Mouse (Mus musculus) neural tube, embryonic 13.5 days (tissue): ENCODE results near the gene Cadps2. TPM values are rescaled to one million over a fixed set of nuclear protein-coding genes. Genes with fewer than 3 reads are reported as not detected.

Experiments
- ATAC-seq: fragments of 200-750 bp; cut with Nextera tagmentation; 2 replicates; pipeline ENCODE4 v1.8.0; 2017; ENCODE audit warnings: low read depth, mild to moderate bottlenecking, moderate TSS enrichment, moderate library complexity
- H3K27ac ChIP-seq: fragments of 300-500 bp; sonication (generic); replicated peaks from 2 replicates; pipeline ENCODE4 v1.5.1; 2015; ENCODE audit warnings: moderate library complexity, mild to moderate bottlenecking, inconsistent platforms
- H3K27me3 ChIP-seq: fragments of 300-500 bp; sonication (generic); 2 replicates; pipeline ENCODE4 v1.6.1; 2015; ENCODE audit warnings: mild to moderate bottlenecking, inconsistent platforms
- H3K36me3 ChIP-seq: fragments of 300-500 bp; sonication (generic); 2 replicates; pipeline ENCODE4 v1.6.1; 2015; ENCODE audit warnings: mild to moderate bottlenecking, inconsistent platforms
- H3K4me1 ChIP-seq: fragments of 300-500 bp; sonication (generic); replicated peaks from 2 replicates; pipeline ENCODE4 v1.6.1; 2015; ENCODE audit warnings: inconsistent platforms
- H3K4me2 ChIP-seq: fragments of 300-500 bp; sonication (generic); 2 replicates; pipeline ENCODE4 v1.6.1; 2015; ENCODE audit warnings: inconsistent platforms, mild to moderate bottlenecking, moderate library complexity
- H3K4me3 ChIP-seq: fragments of 300-500 bp; sonication (generic); 2 replicates; pipeline ENCODE4 v1.5.1; 2015; ENCODE audit warnings: mild to moderate bottlenecking, inconsistent platforms
- H3K9ac ChIP-seq: fragments of 300-500 bp; sonication (generic); 2 replicates; pipeline ENCODE4 v1.6.1; 2015; ENCODE audit warnings: moderate library complexity, mild to moderate bottlenecking, inconsistent platforms
- H3K9me3 ChIP-seq: fragments of 300-500 bp; sonication (generic); 2 replicates; pipeline ENCODE4 v1.6.1; 2016; ENCODE audit warnings: inconsistent platforms
- WGBS: fragments of 180-500 bp; shearing (Covaris S2); methylation state at CpG from one replicate; pipeline ENCODE4 v1.1.7; 2015; 5-methylcytosine and 5-hydroxymethylcytosine counted together
- polyA plus RNA-seq: library from polyadenylated mRNA; unstranded; fragments of >200 nt; fragmentation: Nextera tagmentation; extraction: Ambion mirVana; gene quantifications from 2 replicates; pipeline ENCODE4 v1.2.1, GENCODE M21; 2015

Cadps2 gene
- polyA plus RNA-seq, 1 experiment from 2014 or later = 4.2 TPM

DNA sequence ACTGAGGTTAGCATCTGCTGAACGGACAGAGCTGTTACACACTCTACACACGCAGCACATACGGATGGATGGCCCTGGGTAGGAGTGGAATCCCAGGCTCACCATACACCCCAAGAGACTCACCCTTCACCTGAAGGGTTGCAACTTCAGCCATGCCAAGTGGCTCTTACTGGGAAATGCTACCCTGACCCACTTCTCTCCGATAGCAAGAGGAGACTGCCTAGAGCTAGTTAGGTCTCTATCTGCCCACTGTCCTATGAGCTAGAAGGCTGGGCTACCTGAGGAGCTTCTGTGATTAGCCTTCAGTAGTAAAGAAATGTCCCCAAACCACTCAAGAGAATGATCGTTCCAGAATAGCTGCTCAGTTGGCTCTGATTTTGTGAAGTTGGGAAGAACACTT lies 2.1 kb downstream of the Cadps2 start:
- H3K4me3 ChIP-seq = no peak overlapping the region

DNA sequence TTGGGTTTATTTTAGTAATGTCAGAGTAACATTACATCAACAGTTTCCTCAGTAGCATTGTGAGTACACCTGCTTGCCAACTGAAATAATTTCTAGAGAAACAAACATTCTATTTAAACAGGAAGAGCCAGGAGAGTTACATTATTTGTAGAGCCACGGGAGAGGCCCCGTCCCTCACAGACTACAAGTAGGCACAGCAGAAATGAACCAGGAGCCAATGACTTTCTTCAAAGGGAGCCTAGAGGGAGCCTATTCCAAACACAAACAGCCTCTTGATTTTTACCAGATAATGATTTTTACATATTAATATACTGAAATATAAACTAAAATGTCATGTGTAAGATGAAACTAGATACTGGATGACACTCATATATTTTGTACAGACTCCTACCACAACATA lies 2.5 kb downstream of the Cadps2 start:
- no peak overlapping the region for H3K27ac ChIP-seq
- 63% methylated on average over 2 of the region's 2 CpGs for WGBS
- H3K9me3 ChIP-seq = no peaks in the 10 kb centered on the region
- H3K9ac ChIP-seq = no peak overlapping the region
- peaks cover 38% of the 10 kb centered on the region for H3K27me3 ChIP-seq
- H3K4me2 ChIP-seq = no peak overlapping the region; the same call in 1 of the 2 replicates
- H3K36me3 ChIP-seq = no peaks in the 10 kb centered on the region
- no peak for ATAC-seq
- H3K4me1 ChIP-seq = peaks cover 20% of the 10 kb centered on the region
- no peak overlapping the region for H3K4me3 ChIP-seq

More for the DNA sequence above, 2.1 kb downstream of the Cadps2 start:
- Histone ChIP-seq H3K4me2 (peak overlapping the region; percentile 94), H3K27ac (no peak overlapping the region), H3K27me3 (peaks cover 42% of the 10 kb centered on the region), H3K36me3 (no peaks in the 10 kb centered on the region), H3K9ac (no peak overlapping the region), H3K4me1 (peaks cover 20% of the 10 kb centered on the region), H3K9me3 (no peaks in the 10 kb centered on the region)
- no peak for ATAC-seq
- WGBS = 89% methylated on average over 5 of the region's 5 CpGs

DNA sequence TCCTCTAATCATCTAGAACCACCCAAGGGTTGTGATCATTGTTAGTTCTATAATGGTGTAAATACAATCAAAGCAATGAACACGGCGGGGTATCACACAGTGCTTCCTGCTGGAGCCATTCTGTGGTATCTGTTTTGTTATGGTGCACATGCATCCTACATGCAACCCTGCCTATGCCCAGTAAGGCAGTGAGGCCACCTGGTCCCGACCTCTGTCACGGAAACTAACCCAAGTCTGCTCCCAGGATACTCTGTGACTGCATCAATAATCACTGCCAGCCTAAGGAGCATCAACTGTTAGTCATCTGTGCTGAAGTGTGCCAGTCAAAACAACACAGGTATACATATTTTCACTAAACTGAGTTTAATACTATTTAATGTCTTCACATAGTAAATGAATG lies 3.7 kb downstream of the Cadps2 start:
- Histone ChIP-seq H3K36me3 (no peaks in the 10 kb centered on the region), H3K4me3 (no peak overlapping the region), H3K27ac (no peak overlapping the region), H3K9ac (no peak overlapping the region), H3K27me3 (peaks cover 31% of the 10 kb centered on the region), H3K4me1 (peaks cover 20% of the 10 kb centered on the region), H3K9me3 (no peaks in the 10 kb centered on the region), H3K4me2 (no peak overlapping the region)
- 91% methylated on average over 4 of the region's 4 CpGs for WGBS
- ATAC-seq = no peak

DNA sequence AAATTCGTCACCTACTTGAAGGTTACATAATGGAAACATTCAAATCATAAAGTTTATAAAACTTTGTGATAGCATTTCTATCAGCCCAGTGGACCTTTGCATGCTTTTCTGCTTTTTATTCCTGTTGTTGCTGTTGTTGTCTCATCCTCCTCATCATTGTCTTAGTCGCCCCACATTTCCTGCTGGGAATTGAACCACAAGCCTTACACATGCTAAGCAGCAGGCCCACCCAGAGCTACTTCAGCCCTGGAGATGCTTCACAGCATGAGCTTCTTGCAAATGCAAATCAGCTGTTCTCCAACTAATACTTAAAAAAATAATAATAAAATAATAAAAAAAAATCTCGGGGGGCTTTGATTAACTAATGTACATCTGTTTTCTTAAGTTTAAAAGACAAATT lies 8.5 kb downstream of the Cadps2 start:
- Histone ChIP-seq H3K9ac (no peak overlapping the region), H3K27ac (no peak overlapping the region), H3K4me2 (no peak overlapping the region), H3K4me1 (no peaks in the 10 kb centered on the region), H3K36me3 (no peaks in the 10 kb centered on the region), H3K4me3 (no peak overlapping the region), H3K27me3 (no peaks in the 10 kb centered on the region), H3K9me3 (no peaks in the 10 kb centered on the region)
- ATAC-seq = no peak
- 50% methylated on average over 3 of the region's 3 CpGs for WGBS

DNA sequence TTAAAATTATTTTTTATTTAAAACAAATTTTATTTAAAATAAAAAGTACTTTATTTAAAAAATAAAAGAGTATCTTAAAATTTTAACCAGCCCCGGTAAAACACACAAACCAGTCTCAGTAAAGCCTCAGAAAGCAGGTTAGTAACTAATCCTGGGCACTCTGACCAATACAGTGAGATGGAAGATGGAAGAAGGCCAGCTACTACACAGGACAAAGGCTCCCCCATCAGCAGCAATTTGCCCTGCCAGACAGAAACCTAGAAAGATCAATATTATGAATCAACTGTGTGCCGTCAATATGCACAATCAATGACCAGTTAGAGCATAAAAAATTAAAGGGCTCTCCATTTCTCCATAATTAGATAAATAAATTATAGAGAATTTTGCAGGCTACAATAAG lies 9.9 kb downstream of the Cadps2 start:
- WGBS = 91% methylated on average over 2 of the region's 2 CpGs
- ATAC-seq = no peak
- Histone ChIP-seq H3K4me1 (no peaks in the 10 kb centered on the region), H3K27ac (no peak overlapping the region), H3K27me3 (no peaks in the 10 kb centered on the region), H3K9ac (no peak overlapping the region), H3K4me2 (no peak overlapping the region), H3K36me3 (no peaks in the 10 kb centered on the region), H3K9me3 (no peaks in the 10 kb centered on the region), H3K4me3 (no peak overlapping the region)

DNA sequence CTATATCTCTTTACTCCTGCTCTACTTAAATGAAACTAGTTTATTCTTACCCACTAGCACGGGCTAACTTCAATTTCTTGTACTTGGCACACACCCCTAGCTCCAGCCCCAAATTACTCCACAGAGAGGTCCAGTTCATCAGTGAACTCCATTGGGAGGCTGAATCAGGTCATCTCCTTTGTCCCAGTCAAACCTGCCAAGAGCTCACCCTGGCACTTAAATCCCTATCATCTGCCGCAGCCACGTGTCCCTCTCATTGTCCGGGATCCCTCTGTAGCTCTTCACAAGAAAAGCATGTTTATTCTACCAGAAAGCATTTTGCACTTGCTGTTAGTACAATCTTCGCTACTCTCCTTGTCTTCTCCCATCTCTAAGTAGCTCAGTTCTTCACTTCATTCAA lies 17.4 kb downstream of the Cadps2 start:
- Histone ChIP-seq H3K9ac (no peak overlapping the region), H3K27me3 (no peaks in the 10 kb centered on the region), H3K4me1 (no peaks in the 10 kb centered on the region), H3K4me3 (no peak overlapping the region), H3K9me3 (no peaks in the 10 kb centered on the region), H3K36me3 (no peaks in the 10 kb centered on the region), H3K4me2 (no peak overlapping the region), H3K27ac (no peak overlapping the region)
- 88% methylated on average over 5 of the region's 5 CpGs for WGBS
- ATAC-seq = no peak

DNA sequence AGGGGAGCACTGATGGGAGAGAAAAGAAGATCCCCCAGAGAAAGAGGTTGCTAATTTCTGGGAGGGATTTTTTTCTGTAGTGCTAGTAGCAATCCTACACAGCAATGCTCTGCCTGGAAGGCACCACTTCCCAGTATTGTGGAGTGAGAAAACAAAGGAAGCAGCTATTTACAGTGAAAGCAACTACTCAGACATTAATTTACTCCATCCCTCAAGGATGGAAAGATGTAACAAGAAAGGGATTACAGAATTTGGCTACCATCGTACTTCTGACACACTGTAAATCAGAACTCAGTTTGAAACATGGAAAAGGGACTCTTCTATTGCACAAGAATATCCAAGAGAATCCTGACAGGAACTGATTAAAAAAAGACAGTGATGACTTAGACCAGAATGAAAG lies 29.1 kb downstream of the Cadps2 start:
- H3K36me3 ChIP-seq = no peaks in the 10 kb centered on the region
- no peaks in the 10 kb centered on the region for H3K4me1 ChIP-seq
- H3K4me2 ChIP-seq = no peak overlapping the region
- H3K9ac ChIP-seq = no peak overlapping the region
- no peak overlapping the region for H3K27ac ChIP-seq
- no peaks in the 10 kb centered on the region for H3K9me3 ChIP-seq
- 85% methylated on average over 1 of the region's 1 CpGs for WGBS
- H3K27me3 ChIP-seq = no peaks in the 10 kb centered on the region
- ATAC-seq = no peak
- no peak overlapping the region for H3K4me3 ChIP-seq

DNA sequence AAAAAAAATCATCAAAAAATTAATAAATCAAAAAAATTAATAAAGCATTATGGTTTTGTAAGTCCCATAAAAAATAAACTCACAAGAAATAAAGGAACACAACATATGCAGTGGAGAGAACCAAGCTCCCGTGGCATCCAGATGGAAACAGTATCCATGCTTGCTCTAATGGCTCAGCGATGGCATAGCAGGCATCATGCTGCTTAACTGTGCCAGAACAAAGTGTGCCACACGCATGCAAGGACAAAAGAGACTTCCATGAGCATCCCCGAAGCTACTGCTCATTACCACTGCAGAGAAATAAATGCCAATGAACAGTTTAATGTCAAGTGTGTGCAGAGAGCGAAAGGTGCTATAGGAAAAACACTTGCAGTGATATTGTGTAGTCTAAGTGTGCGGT lies 29.9 kb downstream of the Cadps2 start:
- no peak overlapping the region for H3K4me3 ChIP-seq
- ATAC-seq = no peak
- no peaks in the 10 kb centered on the region for H3K27me3 ChIP-seq
- H3K4me1 ChIP-seq = no peaks in the 10 kb centered on the region
- H3K9ac ChIP-seq = no peak overlapping the region
- WGBS = 71% methylated on average over 6 of the region's 6 CpGs
- no peak overlapping the region for H3K4me2 ChIP-seq
- H3K36me3 ChIP-seq = no peaks in the 10 kb centered on the region
- no peaks in the 10 kb centered on the region for H3K9me3 ChIP-seq
- H3K27ac ChIP-seq = no peak overlapping the region

DNA sequence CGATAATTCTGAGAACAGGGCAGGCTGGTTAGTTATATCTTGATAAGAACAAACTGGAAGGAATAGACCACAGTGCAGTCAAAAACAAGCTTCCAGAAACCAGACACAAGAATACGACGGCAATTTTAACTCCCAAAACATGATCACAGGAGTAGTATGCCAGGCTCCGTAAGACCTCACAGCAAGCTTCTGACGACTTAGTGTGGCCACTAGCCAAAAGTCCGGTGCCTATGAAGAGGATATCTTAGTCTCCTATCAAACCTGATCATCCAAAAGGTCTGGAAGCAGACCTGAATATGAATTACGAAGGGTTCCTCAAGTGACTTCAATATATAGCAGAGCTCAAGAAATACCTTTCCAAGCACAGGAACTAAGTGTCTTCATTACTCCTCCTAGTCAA lies 33.9 kb downstream of the Cadps2 start:
- no peak for ATAC-seq
- H3K36me3 ChIP-seq = no peaks in the 10 kb centered on the region
- WGBS = 92% methylated on average over 7 of the region's 7 CpGs

DNA sequence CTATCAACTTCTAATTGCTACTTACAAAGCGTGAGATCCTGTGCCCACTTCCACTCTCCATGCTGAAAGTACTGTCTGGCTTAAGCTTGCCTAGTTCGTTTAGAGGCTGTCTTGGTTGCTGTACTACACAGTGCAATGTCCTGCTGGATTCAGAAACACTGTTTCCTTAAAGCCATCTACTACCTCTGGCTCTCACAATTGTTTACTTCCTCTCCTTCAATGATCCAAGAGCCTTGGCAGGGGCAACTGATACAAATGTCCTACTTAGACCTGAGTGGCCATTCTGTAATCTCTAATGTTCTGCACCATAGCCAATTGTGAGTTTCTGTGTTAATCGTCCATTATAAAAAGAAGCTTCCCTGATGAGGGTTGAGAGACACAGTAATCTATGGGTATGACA lies 47.4 kb downstream of the Cadps2 start:
- Histone ChIP-seq H3K4me1 (no peaks in the 10 kb centered on the region), H3K4me3 (no peak overlapping the region), H3K27ac (no peak overlapping the region), H3K36me3 (no peaks in the 10 kb centered on the region), H3K9ac (no peak overlapping the region), H3K27me3 (no peaks in the 10 kb centered on the region), H3K4me2 (no peak overlapping the region), H3K9me3 (no peaks in the 10 kb centered on the region)
- ATAC-seq = no peak
- 86% methylated on average over 3 of the region's 3 CpGs for WGBS

More for the DNA sequence above, 33.9 kb downstream of the Cadps2 start:
- Histone ChIP-seq H3K4me1 (no peaks in the 10 kb centered on the region), H3K27me3 (no peaks in the 10 kb centered on the region), H3K9me3 (no peaks in the 10 kb centered on the region), H3K4me3 (no peak overlapping the region), H3K9ac (no peak overlapping the region), H3K4me2 (no peak overlapping the region), H3K27ac (no peak overlapping the region)

DNA sequence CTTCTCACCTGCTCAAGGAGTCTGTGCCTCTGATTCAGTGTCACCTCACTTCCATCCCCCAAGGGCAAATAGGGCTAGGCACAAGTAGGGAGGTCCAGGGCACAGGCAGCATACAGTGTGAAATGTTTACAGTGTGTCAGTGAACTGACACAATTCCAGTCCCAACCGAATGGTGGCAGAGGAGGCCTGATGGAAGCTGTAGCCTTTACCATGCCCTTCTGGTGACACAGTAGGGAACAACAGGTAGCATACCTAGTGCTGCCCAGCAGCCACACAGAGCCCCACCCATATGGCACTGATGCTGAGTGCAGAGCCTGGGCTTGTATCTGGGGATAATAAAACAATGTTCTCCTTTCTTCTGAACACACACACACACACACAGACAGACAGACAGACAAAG lies 61.6 kb downstream of the Cadps2 start:
- no peaks in the 10 kb centered on the region for H3K27me3 ChIP-seq
- H3K9me3 ChIP-seq = no peaks in the 10 kb centered on the region
- 68% methylated on average over 1 of the region's 1 CpGs for WGBS
- H3K36me3 ChIP-seq = no peaks in the 10 kb centered on the region
- H3K9ac ChIP-seq = no peak overlapping the region
- no peak overlapping the region for H3K4me2 ChIP-seq
- H3K27ac ChIP-seq = no peak overlapping the region
- ATAC-seq = no peak
- no peaks in the 10 kb centered on the region for H3K4me1 ChIP-seq
- no peak overlapping the region for H3K4me3 ChIP-seq

DNA sequence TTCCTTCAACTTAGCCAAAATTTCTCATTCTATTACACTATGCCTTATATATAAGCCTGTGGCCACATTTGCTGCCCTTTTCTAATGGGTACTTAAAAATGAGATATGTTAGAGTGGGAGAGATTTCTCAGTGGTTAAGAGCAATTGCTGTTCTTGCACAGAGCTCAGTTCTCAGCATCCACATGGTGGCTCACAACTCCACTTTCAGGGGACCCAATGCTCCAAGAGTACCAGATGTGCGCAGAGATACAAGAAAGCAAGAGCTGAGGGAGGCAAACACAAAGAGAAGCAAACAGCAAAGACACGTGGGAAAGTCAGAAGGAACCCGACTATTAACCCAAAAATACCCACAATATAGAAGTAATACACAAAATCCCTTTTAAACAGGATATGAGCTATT lies 77.0 kb downstream of the Cadps2 start:
- no peaks in the 10 kb centered on the region for H3K9me3 ChIP-seq
- ATAC-seq = no peak
- no peaks in the 10 kb centered on the region for H3K27me3 ChIP-seq
- H3K27ac ChIP-seq = no peak overlapping the region
- H3K36me3 ChIP-seq = no peaks in the 10 kb centered on the region
- no peaks in the 10 kb centered on the region for H3K4me1 ChIP-seq
- H3K4me3 ChIP-seq = no peak overlapping the region
- H3K9ac ChIP-seq = no peak overlapping the region
- 72% methylated on average over 3 of the region's 3 CpGs for WGBS
- no peak overlapping the region for H3K4me2 ChIP-seq

DNA sequence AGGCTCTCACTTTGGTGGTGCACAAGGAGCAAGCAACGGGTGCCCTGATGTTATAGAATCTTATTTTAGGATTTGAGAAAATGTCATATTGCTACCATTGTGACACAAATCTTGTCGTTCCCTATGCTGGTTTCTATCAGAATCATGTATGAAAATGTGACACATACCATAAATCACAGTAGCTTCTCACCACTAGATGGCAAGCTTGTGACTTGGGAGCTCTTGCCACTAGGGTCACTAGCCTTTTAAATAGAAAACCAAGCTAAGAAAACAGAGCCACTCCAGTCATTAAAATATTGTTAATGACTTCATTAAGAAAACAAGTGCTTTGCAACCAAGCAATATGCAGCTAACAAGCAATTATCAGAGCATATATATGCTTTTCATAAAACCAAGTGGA lies 81.0 kb downstream of the Cadps2 start:
- WGBS = 75% methylated on average over 2 of the region's 2 CpGs

More for the DNA sequence above, 81.0 kb downstream of the Cadps2 start:
- H3K4me1 ChIP-seq = no peaks in the 10 kb centered on the region
- no peak overlapping the region for H3K27ac ChIP-seq
- no peaks in the 10 kb centered on the region for H3K36me3 ChIP-seq
- no peak for ATAC-seq
- no peak overlapping the region for H3K9ac ChIP-seq
- H3K4me2 ChIP-seq = no peak overlapping the region
- no peak overlapping the region for H3K4me3 ChIP-seq
- no peaks in the 10 kb centered on the region for H3K27me3 ChIP-seq
- H3K9me3 ChIP-seq = no peaks in the 10 kb centered on the region
